Mouse (Mus musculus) intestine, embryonic 16.5 days (tissue): ENCODE measurements around the gene Asxl2. TPM values are rescaled to one million over a fixed set of nuclear protein-coding genes. Genes with fewer than 3 reads are reported as not detected.
"Not testable (repeated sequence)": the region's sequence is repeated elsewhere in the genome, so short reads cannot be mapped to it uniquely, and the experiment has no call there.

ENCODE experiments used
- ATAC-seq: fragments of 200-750 bp; cut with Nextera tagmentation; 2 replicates; pipeline ENCODE4 v1.8.0; 2017; ENCODE audit warnings: moderate TSS enrichment, moderate library complexity
- H3K27ac ChIP-seq: fragments of 300-500 bp; sonication (generic); 2 replicates; pipeline ENCODE4 v1.5.1; 2014; ENCODE audit warnings: mild to moderate bottlenecking, low read length
- H3K27me3 ChIP-seq: fragments of 300-500 bp; sonication (generic); replicated peaks from 2 replicates; pipeline ENCODE4 v1.6.1; 2014; ENCODE audit warnings: low read length, control low read depth, mixed read lengths; ENCODE audit not compliant: control insufficient read depth, insufficient read depth
- H3K36me3 ChIP-seq: fragments of 300-500 bp; sonication (generic); 2 replicates; pipeline ENCODE4 v1.6.1; 2014; ENCODE audit warnings: low read length, control low read depth; ENCODE audit not compliant: control insufficient read depth, insufficient read depth
- H3K4me1 ChIP-seq: fragments of 300-500 bp; sonication (generic); 2 replicates; pipeline ENCODE4 v1.6.1; 2014; ENCODE audit warnings: low read length, control low read depth, mixed read lengths; ENCODE audit not compliant: control insufficient read depth, insufficient read depth
- H3K4me2 ChIP-seq: fragments of 300-500 bp; sonication (generic); 2 replicates; pipeline ENCODE4 v1.6.1; 2014; ENCODE audit warnings: low read depth, low read length, control low read depth
- H3K4me3 ChIP-seq: fragments of 300-500 bp; sonication (generic); 2 replicates; pipeline ENCODE4 v1.5.1; 2014; ENCODE audit warnings: mild to moderate bottlenecking, low read length
- H3K9ac ChIP-seq: fragments of 300-500 bp; sonication (generic); 2 replicates; pipeline ENCODE4 v1.6.1; 2014; ENCODE audit warnings: low read depth, low read length
- H3K9me3 ChIP-seq: fragments of 300-500 bp; sonication (generic); 2 replicates; pipeline ENCODE4 v1.6.1; 2016; ENCODE audit warnings: low read length, control low read depth; ENCODE audit not compliant: control insufficient read depth
- WGBS: fragments of 180-500 bp; shearing (Covaris S2); extraction: QIAGEN DNeasy Blood & Tissue Kit; methylation state at CpG from one replicate; pipeline ENCODE4 v1.1.7; 2014; 5-methylcytosine and 5-hydroxymethylcytosine counted together
- polyA plus RNA-seq: library from polyadenylated mRNA; unstranded; fragments of >200 nt; fragmentation: Nextera tagmentation; extraction: Ambion mirVana; gene quantifications from 2 replicates; pipeline ENCODE4 v1.2.1, GENCODE M21; 2015

Asxl2 gene
- polyA plus RNA-seq, 1 experiment from 2014 or later = 14.4 TPM

DNA sequence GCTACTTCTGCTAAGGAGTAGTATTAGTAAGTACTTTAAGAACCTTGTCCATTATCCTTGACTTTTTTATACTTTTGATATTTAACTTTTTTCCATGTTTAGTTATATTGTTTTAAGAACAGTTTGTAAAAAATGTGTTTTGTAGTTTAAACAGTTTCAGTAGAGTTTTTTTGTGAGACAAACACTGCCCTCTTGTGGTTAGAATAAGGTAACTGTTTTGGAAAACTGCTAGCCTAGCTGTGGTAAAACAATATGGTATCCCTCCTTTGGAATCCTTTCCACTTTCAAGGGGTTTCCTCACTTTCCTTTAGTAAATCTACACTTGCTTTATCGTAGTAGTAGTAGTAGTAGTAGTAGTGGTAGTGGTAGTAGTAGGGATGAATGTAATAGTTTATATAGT lies 11.2 kb downstream of the Asxl2 start:
- WGBS = 96% methylated on average over 1 of the region's 1 CpGs
- H3K27ac ChIP-seq = no peak overlapping the region
- no peak for ATAC-seq
- peaks cover 3% of the 10 kb centered on the region; the same call in 1 of the 2 replicates for H3K4me1 ChIP-seq
- H3K27me3 ChIP-seq = no peaks in the 10 kb centered on the region
- H3K36me3 ChIP-seq = no peaks in the 10 kb centered on the region
- H3K9me3 ChIP-seq = no peaks in the 10 kb centered on the region
- H3K4me3 ChIP-seq = no peak overlapping the region
- no peak overlapping the region for H3K4me2 ChIP-seq
- no peak overlapping the region for H3K9ac ChIP-seq

DNA sequence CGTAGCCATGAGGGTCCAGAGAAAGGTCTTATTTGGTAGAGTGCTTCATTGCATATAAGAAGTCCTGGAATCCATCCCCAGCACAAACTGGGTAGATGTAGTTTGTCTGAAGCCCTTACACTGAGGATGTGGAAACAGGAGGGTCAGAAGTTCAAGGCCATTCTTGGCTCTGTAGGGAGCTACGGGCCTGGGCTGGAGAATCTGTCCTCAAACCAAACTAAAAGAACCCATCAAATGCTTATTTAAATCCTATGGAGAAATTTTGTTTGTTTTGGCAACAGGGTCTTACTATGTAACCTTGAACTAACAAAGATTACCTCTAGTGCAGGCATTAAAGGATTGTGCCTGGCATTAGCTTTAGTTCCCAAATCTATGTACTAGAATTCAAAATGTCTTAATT lies 14.3 kb downstream of the Asxl2 start:
- Histone ChIP-seq H3K36me3 (no peaks in the 10 kb centered on the region), H3K4me2 (no peak overlapping the region), H3K4me3 (no peak overlapping the region), H3K9ac (no peak overlapping the region), H3K4me1 (peaks cover 3% of the 10 kb centered on the region; the same call in 1 of the 2 replicates), H3K9me3 (no peaks in the 10 kb centered on the region), H3K27ac (no peak overlapping the region), H3K27me3 (no peaks in the 10 kb centered on the region)
- 75% methylated on average over 2 of the region's 2 CpGs for WGBS
- no peak for ATAC-seq

DNA sequence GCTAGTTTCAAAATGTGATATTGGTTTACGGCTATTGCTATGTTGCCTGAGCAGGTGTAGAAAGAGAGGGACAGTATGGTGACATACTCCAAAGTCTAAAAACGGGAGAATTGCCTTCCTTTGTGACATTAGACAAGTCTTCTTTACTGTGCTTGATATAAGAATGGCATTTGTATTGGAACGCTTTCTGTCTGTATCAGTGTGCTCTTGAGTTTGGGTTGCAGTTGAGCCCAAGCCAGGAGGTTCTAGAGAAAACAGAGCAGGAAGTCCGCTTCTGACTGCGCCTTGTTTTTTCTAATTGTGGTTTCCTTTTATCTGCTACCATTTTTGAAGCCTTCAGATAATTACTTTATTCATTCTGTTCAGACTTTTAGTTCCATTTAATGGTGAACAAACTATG lies 14.7 kb downstream of the Asxl2 start:
- 83% methylated on average over 5 of the region's 5 CpGs for WGBS
- no peak overlapping the region for H3K9ac ChIP-seq
- peaks cover 3% of the 10 kb centered on the region; the same call in 1 of the 2 replicates for H3K4me1 ChIP-seq
- H3K36me3 ChIP-seq = no peaks in the 10 kb centered on the region
- H3K27me3 ChIP-seq = no peaks in the 10 kb centered on the region
- H3K9me3 ChIP-seq = no peaks in the 10 kb centered on the region
- H3K4me3 ChIP-seq = no peak overlapping the region
- ATAC-seq = no peak
- no peak overlapping the region for H3K4me2 ChIP-seq
- no peak overlapping the region for H3K27ac ChIP-seq

DNA sequence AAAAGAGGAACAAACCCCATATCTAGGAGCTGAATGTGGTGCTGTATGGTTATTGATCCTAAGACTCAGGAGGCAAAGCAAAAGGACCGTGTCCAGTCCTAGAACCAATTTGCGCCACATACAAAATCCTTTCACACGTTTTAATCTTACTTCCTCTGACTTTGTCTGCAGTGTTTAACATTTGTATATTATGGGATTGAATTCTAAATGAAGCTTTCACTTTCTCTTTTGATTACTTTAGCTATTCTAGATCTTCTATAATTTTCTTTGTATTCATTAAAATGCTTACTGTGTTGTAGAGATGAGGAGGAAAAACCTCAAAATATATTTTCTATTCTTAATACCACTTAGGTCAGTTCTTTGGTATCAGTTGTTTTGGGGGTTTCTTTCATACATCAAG lies 26.9 kb downstream of the Asxl2 start:
- Histone ChIP-seq H3K4me2 (no peak overlapping the region), H3K9ac (no peak overlapping the region), H3K36me3 (peaks cover 8% of the 10 kb centered on the region; the same call in 1 of the 2 replicates), H3K4me1 (no peaks in the 10 kb centered on the region), H3K4me3 (no peak overlapping the region), H3K27ac (no peak overlapping the region), H3K27me3 (no peaks in the 10 kb centered on the region), H3K9me3 (no peaks in the 10 kb centered on the region)
- 93% methylated on average over 3 of the region's 3 CpGs for WGBS
- ATAC-seq = no peak

DNA sequence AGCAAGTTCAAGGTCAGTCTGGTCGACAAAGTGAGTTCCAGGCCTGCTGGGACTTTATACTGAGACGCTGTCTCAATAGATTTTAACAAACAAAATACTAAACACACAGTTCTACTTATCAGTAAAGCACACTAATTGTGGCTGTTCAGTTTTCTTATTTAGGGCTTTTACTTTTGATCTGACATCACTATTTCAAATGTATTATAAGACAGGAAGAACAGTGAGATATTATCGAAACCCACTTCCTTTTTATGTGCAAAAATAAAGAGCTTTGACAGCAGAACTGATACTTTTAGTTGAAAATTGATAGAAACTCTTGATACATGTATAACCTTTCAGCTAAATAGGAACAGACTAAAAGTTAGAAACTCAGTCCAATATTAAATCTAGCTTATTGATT lies 36.4 kb downstream of the Asxl2 start:
- no peak overlapping the region for H3K4me2 ChIP-seq
- H3K4me1 ChIP-seq = no peaks in the 10 kb centered on the region
- H3K36me3 ChIP-seq = 0 out of 2 replicates have a peak, but pooled peaks cover 6% of the 10 kb centered on the region
- H3K27me3 ChIP-seq = no peaks in the 10 kb centered on the region
- H3K27ac ChIP-seq = no peak overlapping the region
- H3K9ac ChIP-seq = no peak overlapping the region
- no peak for ATAC-seq
- no peaks in the 10 kb centered on the region for H3K9me3 ChIP-seq
- 89% methylated on average over 3 of the region's 3 CpGs for WGBS
- H3K4me3 ChIP-seq = no peak overlapping the region

DNA sequence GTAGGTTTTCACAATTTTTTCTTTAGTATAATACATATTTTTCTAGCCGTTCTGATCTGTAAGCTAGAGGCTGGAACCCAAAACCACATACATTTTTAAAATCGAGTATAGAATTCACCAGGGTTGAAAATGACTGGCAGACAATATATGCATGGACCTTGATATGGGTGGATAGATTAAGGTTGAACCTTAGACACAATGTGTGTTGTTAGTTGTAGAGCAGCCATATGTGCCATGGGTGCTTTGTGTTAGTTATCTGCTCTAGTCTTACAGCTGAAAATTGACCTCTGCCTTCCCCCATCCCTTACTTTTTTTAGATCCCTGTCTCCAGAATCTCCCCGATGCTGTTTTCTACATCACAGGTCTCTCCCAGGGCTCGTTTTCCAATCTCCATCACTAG lies 73.0 kb downstream of the Asxl2 start:
- ATAC-seq = peak; percentile 70
- no peak overlapping the region for H3K27ac ChIP-seq
- H3K36me3 ChIP-seq = peaks cover 16% of the 10 kb centered on the region

DNA sequence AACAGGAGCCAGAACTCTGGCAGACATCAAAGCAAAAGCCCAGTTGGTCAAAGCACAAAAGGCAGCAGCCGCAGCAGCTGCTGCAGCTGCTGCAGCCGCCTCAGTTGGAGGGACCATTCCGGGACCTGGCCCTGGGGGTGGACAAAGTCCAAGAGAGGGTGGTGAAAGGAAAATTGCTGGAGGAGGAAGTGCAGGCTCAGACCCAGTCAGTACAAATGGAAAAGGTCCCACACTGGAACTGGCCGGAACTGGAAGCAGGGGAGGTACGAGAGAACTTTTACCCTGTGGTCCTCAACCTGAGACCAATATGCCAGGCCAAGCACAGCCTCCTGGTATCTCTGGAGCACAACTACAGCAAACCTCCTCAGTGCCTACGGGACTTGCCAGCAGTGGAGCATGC lies 73.4 kb downstream of the Asxl2 start:
- Histone ChIP-seq H3K27ac (0 out of 2 replicates have a peak overlapping the region, but pooled peaks have one; percentile 14), H3K4me2 (no peak overlapping the region), H3K27me3 (no peaks in the 10 kb centered on the region), H3K9ac (no peak overlapping the region), H3K9me3 (no peaks in the 10 kb centered on the region), H3K4me1 (no peaks in the 10 kb centered on the region), H3K36me3 (peaks cover 16% of the 10 kb centered on the region), H3K4me3 (no peak overlapping the region)
- peak; percentile 92 for ATAC-seq
- 85% methylated on average over 6 of the region's 6 CpGs for whole genome bisulfite sequencing

More for the DNA sequence above, 73.0 kb downstream of the Asxl2 start:
- H3K4me3 ChIP-seq = no peak overlapping the region
- no peak overlapping the region for H3K9ac ChIP-seq
- no peaks in the 10 kb centered on the region for H3K27me3 ChIP-seq
- no peaks in the 10 kb centered on the region for H3K4me1 ChIP-seq
- WGBS = 87% methylated on average over 4 of the region's 4 CpGs
- H3K9me3 ChIP-seq = no peaks in the 10 kb centered on the region
- H3K4me2 ChIP-seq = no peak overlapping the region

DNA sequence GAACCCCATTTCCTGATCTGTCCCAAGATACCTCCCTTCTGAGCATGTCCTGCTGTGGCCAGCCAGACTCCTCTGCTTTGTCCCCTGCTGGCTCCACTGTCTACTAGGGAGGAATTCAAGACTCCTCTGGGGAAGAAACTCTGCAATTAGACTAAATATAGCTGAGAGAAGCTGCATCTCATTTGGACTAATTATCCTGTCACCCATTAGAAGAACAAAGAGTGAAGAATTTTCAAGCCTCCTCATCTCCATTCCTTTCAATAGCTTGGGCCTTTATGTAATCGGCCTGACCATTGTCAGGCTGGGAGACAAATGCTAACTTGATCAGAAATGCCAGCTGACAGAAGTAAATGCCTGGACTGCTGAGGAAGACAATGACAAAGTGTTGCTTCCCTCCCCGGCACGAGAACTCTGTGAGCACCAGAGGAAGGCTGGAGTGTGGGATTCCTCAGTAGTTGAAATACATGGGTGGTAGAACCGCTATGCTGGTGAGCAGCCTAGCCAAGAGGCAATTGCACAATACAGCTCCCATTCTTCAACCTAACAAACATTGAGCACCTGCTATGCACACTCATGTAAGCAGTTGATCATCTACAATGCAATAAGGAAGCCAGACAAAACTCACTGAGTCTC lies 92.1 kb downstream of the Asxl2 start:
- WGBS = 74% methylated on average over 4 of the region's 4 CpGs

DNA sequence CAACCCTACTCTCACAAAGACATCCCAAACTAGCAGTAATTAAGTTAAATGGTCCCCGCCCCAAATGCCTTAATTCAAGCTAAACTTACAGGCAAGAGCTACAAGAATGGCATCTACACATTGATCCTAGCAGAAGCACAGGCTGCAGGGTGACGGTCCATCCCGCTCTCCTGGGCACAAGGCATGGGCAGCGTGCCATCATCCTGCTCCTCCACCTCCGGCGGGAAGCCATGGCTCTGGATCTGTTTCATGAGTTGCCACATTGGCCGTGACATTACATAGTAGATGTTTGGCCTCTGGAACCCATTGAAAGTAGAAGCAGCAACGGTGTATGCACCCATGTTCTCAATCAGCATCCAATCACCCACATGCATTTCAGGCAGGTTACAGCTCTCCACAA lies 95.1 kb downstream of the Asxl2 start:
- H3K9ac ChIP-seq, H3K27ac ChIP-seq, H3K9me3 ChIP-seq, H3K4me3 ChIP-seq, H3K36me3 ChIP-seq, H3K4me2 ChIP-seq, H3K27me3 ChIP-seq, H3K4me1 ChIP-seq, ATAC-seq: not testable (repeated sequence)
- 92% methylated on average over 7 of the region's 8 CpGs for WGBS

More for the DNA sequence above, 92.1 kb downstream of the Asxl2 start:
- Histone ChIP-seq H3K9me3 (no peaks in the 10 kb centered on the region), H3K9ac (no peak overlapping the region), H3K4me2 (no peak overlapping the region), H3K27ac (no peak overlapping the region), H3K4me1 (no peaks in the 10 kb centered on the region), H3K36me3 (no peaks in the 10 kb centered on the region), H3K4me3 (no peak overlapping the region), H3K27me3 (no peaks in the 10 kb centered on the region)
- no peak for ATAC-seq

DNA sequence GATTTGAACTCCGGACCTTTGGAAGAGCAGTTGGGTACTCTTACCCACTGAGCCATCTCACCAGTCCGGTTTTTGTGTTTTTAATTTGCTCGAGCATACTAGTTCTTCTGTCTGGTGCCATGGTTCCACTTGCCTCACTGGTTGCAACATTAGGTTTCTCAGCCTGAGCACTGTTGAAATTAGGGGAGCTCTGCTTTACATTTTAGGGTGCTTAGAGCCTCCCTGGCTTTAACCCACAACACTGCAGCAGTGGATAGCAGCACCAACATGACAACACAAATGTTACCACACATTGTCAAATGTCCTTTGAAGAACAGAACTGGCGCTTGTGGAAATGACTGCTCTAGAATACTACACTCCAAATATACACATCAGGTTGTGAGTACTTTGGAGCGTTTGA lies 98.9 kb downstream of the Asxl2 start:
- Histone ChIP-seq H3K9me3 (no peaks in the 10 kb centered on the region), H3K4me2 (no peak overlapping the region), H3K4me1 (no peaks in the 10 kb centered on the region), H3K9ac (no peak overlapping the region), H3K27me3 (no peaks in the 10 kb centered on the region), H3K27ac (no peak overlapping the region), H3K4me3 (no peak overlapping the region), H3K36me3 (no peaks in the 10 kb centered on the region)
- no peak for ATAC-seq
- 90% methylated on average over 5 of the region's 5 CpGs for WGBS
